Mouse (Mus musculus): Measurements from ENCODE around the gene Abcb1b. TPM values are rescaled to one million over a fixed set of nuclear protein-coding genes. Genes with fewer than 3 reads are reported as not detected.

Gene Abcb1b
- 1.2 to 3.8 TPM (median 2.6 TPM) in 4 replicates for total RNA-seq (2023; ENCODE audit: inconsistent age)

DNA sequence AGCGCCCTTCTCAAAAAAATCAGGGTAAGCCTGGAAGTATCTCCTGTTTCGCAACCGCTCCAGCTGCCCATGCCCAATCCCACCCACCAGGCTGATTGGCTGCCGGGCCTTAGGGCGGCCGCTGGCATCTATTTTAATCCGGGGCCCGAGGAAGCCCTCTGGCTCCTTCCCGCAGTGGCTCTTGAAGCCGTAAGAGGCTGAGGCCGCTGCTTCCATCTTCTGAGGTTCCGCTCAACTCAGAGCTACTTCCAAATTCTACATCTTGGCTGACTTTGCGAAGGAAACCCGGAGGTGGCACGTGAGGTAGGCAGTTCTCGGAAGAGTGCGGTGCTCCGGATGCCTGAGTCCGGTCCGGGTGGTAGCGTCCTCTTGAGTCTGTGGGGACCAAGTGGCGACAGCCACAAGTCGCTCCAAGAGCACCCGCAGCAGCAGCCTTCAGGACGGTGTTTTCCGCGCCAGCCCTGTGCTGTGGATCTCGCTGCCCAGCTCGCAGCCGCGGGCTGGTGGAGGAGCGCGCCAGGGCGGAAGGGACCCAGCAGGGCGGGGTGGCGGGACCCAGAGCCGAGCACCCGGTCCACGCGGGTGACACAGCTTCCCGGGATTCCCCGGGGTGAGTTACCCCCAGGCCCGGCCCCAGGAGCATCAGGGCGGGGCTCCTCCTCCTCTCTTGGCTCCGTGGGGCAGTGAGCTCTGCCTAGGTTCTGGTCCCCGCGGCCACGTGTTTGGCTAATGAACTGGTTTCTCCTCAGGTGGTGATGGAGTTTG is at the start of gene Abcb1b:
TSS of gene Abcb1b (plus strand) at position 161 of the 765 bp plus-strand sequence.

GRCm38 (mm10) chr5:8893300-8894103 is 95.6 kb downstream of the Abcb1b start, which contains the start of gene Abcb4:
Gene Abcb4 (plus strand): TSS chr5:8893717.

Other genes starting within 250 kb of the Abcb1b start
- gene Rundc3b, start 175.2 kb upstream of the Abcb1b start, total RNA-seq (2023; ENCODE audit: inconsistent age), result 1.2 to 3.0 TPM (median 1.4 TPM) in 4 replicates
- gene Abcb1a, start 138.1 kb upstream of the Abcb1b start, total RNA-seq (2023; ENCODE audit: inconsistent age), result 3.7 to 5.0 TPM (median 4.5 TPM) in 4 replicates
- gene Abcb4, start 95.6 kb downstream of the Abcb1b start, total RNA-seq (2023; ENCODE audit: inconsistent age), result 5.5 to 9.6 TPM (median 6.5 TPM) in 4 replicates
- 16.8 to 20.3 TPM (median 18.2 TPM) in 4 replicates for gene Crot, start 199.2 kb downstream of the Abcb1b start, total RNA-seq (2023; ENCODE audit: inconsistent age)